Mouse (Mus musculus) MN1 (cell line): ENCODE results near the gene Zfp865.
"Not testable (repeated sequence)": the region's sequence is repeated elsewhere in the genome, so short reads cannot be mapped to it uniquely, and the experiment has no call there.

Experiments
- DNase-seq: peaks from one replicate; pipeline ENCODE4 v3.0.0-alpha.2; 2016; ENCODE audit warnings: low spot score

The Zfp865 gene

DNA sequence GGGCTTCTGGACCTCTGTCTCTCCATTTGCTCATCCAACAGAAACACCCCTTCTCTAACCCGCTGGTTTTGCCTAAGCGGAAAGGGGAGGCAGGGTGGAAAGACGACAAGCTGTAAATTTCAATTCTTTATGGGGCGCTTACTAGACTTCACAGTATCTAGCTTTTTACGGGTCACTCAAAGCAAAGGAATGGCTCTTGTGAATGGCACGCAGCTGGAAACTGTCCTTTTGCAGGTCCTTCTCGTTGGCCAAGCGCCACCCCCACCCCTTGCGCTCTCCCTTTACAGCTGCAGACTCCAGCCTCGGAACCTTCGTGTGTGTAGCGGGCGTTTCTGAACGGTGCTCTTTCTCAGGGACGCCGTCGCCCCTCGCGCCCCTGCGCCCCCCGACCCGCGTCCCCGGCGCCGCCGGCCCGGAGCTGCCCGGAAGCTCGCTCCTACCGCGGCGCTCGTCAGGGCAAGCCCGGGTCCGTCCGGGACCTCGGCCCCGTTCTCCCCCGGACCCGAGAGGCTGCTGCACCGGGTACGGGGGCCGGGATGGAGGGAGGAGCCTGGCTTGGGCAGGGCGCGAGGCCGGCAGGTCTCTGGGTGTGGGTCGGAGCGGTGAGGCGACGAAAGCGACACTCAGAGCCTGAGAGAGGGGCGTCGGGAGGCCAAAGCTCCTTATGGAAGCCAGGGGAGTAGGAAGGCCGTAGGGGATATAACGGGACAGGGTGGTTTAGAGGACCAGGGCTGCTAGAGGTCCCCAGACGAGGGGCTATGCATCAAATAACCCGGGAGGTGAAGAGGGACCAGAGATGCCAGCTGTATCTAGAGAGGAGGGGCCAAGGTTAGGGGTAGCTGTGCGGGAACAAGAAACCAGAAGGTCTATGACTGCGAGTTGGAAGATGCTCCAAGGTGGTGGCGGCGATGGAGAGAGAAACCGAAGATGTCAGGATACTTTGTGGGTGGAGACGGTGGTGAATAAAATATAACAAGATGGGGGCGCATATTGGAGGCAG lies 31.3 kb downstream of the Zfp865 start, which contains the start of gene Zfp580:
TSS of gene Zfp580 (plus strand) at position 346 of the 1,000 bp plus-strand sequence.
- peak; percentile 84 for DNase-seq

DNA sequence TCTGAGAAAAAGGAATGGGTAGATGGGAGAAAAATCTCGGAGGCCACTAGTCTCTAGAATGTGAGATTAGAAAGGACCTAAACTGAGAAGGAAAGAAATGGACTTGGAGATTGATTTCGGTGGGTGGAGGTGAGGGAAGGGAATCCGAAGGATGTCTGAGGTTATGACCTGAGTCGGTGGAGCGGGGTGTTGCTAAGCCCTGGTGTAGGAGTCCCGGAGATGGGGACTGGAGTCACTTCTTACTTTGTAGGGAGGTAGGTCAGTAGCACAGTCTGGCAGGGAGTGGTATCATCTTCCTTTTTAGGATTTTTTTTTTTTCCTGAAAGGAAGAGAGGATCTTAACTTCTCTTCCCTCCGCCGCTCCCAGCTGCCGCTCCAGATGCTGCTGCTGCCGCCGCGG lies 32.3 kb downstream of the Zfp865 start:
- DNase-seq: no peak

DNA sequence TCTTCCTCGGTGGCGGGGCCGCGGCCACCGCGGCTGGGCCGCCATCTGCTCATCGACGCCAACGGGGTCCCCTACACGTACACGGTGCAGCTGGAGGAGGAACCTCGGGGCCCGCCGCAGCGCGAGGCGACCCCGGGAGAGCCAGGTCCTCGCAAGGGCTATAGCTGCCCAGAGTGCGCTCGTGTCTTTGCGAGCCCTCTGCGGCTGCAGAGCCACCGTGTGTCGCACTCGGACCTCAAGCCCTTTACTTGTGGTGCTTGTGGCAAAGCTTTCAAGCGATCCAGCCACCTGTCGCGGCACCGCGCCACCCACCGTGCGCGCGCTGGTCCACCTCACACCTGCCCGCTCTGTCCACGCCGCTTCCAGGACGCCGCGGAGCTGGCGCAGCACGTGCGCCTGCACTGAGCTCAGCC lies 32.8 kb downstream of the Zfp865 start:
- DNase-seq: no peak

DNA sequence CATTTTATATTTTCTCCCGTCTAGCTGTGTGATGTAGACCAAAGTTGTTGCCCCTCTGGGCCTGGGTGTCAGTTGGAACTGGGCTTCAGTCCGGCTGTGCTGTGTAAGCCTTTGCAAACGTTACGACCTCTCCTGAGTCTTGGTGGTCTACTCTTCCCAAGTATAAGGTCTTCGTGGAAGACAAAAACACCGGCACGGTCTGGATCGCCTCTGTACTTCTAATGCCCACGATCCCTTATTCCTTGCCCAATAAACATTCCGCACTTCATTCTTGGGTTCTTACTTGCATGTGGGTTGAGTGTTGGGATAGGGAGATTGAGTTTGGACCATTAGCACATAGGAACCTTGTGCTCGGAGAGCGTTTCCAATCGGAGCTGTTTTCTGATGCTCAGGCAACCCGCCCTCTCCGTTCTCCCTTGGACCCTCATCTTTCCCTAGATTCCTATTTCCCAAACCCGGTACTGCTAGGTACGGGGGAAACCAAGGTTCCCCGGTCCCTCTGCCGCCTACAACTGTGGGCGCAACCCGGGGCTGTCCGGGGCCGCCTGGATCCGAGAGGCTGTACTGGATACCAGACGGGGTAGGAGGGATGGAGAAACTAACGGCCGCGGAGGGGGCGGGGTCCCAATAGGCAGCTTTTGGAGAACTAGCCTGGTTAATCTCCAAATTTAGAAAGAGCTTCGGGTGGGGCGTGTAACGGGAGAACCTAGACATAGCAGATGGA lies 33.4 kb downstream of the Zfp865 start:
- no peak for DNase-seq

DNA sequence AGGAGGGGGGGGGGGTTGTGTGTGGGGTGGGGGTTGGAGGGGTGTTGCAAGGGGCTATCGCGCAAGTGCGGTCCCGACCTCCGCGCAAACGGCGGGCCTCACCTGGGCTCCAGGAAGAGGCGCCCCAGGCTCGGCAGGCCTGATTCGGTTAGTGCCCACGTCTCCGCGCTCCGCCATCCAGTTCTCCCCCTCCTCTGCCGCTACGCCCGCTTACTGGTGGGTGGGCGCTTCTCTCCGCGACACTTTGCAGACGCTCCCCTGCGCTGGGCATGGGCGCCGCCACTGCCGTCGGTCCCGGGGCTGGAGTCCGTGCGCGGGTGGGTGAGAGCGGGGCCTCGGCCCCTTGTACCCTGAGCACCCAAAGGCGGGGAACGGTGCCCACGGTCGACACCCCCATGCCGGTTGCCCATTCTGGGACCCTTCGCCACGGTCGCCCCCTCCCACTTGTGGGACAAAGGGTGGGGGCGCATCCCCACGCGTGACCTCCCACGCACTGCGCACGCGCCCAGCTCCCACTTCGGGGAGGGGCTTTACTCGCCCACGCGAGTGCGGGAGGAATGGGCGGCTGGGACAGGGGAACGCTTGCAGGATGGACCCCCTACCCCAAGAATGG lies 36.6 kb downstream of the Zfp865 start:
- DNase-seq: no peak

DNA sequence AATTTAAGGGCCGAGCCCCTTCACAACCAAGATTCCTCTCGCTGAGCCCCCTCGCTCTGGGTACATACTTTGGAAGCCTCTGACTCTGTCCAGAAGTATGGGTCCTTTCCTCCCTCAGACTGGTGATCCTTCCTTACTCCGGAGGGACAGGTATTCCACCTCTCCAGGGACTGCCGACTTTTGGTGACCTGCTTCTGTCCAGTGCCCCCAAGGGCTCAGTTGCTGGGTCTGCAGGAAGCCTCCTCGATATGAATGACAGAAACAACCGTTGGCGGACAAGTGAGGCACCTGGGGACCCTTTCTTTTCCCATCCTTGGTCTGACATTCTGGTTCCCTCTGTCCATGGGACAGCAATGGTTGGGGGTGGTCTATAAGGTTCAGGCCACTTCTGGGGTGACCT lies 37.2 kb downstream of the Zfp865 start:
- DNase-seq: no peak

DNA sequence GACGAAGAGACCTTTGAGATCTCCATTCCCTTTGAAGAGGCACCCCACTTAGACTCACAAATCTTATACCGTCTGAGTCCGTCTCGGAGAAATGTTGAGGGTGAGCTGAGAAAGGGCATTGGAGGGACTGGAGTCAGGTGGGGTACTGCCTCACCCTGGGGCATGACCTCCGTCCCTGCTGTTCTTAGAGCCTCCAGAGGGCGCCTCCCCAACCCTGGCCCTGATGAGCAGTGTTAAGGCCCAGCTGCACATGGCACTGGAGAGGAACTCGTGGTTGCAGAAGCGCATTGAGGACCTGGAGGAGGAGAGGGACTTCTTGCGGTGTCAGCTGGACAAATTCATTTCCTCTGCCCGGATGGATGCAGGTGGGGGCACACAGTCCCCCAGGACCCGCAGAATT lies 37.6 kb downstream of the Zfp865 start:
- DNase-seq: no peak

DNA sequence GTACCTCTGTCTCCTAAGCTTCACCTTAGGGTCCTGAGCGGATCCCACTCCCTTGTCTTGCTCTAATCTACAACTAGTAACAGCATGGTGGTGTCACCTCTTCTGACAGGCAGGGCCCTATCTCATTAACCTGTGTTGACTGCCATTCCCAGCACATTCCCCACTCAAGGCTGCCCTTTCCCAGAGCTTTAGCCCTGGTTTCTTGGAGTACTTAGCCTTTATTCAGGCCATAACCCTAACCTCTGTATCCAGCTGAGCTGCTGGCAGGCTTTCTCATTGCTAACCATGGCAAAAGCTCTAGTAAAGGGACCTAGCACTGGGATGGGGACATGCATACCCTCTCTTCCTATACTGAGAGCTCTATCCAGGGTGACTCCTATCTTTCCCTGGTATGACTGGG lies 38.5 kb downstream of the Zfp865 start:
- no peak for DNase-seq

DNA sequence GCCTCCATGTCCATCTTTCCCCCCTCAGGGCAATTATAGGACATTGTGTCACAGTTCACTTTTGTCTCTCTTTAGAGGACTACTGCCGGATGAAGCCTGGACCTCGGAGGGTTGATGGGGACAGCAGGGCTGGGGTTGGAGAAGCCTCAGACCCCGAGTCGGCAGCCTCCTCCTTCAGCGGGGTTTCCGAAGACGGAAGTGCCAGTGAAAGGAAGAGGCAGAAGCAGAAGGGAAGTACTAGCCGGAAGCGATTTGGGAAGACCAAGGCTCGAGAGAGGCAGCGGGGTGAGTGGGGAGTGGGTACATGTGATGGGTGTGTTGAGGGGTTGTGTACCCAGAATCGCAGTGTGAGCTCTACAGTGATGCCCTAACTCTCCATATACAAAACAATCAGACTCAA lies 39.2 kb downstream of the Zfp865 start:
- no peak for DNase-seq

DNA sequence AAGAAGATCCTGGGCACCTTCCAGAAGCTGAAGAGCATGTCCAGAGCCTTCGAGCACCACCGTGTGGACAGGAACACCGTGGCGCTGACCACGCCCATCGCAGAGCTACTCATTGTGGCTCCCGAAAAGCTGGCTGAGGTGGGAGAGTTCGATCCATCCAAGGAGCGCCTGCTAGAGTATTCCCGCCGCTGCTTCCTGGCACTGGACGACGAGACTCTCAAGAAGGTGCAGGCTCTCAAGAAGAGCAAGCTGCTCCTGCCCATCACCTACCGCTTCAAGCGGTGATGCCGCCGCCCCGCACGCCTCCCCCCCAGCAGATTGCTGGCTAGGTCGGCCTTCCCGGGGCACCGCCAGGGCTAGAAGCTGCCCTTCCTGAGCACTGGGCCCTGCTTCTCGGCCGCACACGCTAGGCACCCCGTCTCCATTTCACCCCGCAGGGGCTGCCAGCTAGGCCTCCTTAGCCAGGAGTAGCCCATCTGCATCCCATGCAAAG lies 40.1 kb downstream of the Zfp865 start:
- DNase-seq: peak; percentile 90

DNA sequence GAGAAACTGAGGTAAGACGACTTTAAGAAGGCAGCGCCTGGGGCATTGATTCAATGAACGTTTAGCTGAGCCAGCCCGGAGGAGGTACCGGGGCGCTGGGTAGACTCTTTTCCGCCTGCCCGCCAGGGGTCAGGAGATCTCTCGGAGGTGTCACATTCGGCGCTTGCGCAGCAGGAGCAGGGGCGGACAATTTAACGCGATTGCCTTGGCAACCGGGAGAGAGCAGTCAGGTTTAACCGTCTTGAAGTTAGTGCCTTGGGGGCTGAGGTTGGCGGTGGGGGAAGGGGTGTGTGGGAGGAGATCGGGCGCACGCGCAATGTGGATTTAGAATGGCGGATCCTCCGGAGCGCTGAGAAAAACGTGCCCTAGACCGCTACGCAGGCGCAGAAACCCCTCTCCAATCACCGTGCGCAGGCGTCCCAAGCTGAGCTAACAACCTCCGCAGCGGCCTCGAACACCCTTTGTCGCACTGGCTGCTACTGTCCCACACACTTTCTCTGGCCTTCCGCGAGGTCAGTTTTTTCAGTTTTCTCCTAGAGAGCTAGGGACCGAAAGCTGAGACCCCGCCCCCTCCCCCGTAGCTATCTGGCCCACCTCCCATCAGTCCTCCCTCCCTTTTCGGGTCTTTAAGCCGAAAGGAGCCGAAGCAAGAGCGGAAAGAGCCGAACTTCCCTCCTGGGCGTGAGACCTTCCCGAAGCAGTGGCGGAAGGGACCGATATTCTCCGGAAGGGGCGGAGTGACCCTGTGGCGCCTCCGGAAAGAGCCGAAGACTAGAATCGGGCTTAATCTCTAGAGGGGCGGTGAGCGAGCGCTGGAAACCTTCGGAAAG lies 41.0 kb downstream of the Zfp865 start:
- peak; percentile 98 for DNase-seq

DNA sequence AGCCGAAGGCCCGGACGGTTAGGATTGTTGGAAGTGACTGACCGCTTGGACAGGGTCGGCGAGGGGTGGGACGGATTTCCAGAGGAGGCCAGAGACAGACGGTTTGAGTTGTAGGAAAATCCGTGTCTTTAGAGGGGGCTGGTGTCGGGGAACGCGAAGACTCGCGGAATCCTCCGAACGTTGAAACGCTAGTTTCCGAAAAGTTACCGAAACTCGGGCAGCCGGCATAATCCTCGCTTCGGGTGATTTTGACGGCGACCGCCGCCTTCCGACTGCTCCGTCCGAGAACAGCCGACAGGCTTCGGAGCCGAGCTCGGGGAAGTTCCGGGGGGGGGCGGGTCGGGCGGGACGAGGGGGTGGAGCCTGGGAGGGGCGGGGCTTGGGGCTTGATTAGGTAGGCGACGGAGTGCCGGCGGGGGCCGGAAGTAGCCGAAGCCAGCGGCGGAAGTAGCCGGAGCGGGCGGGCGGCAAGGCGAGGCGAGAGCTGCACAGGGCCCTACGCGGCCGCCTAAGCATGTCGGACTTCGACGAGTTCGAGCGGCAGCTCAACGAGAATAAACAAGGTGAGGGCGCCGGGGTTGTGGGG lies 41.7 kb downstream of the Zfp865 start, which contains the start of gene U2af2:
TSS of gene U2af2 (plus strand) at position 370 of the 586 bp plus-strand sequence.
- DNase-seq: peak; percentile 90

DNA sequence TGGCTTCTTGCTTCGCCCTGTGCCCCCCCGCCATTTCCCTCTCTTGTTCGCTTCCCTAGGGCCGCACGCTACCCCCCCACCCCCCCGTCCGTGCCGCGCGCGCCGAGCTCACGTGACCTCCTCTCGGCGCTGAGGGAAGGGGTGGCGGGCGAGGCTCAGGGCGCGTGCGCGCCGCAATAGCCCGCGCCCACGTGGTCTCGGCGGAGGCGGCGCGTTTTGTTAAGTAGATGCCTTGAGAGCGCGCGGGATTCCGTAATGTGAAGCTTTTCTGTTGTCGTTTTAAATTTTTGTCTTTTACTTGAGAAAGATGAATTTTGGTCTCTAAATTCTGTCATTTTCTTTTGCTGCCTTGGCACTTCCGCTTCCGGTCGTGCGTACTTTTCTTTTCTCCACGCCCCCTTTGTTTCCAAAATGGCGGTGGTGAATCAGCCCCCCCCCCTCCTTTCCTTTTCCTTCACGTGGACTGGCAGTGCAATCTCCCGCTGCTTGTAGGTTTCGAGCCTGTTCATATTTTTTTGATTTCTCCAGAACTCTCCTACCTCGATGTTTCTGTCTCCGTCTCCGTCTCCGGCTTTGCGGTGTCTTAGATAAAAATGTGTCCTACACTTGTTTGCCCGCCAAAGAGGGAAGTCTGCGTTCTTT lies 42.3 kb downstream of the Zfp865 start:
- peak; percentile 83 for DNase-seq

DNA sequence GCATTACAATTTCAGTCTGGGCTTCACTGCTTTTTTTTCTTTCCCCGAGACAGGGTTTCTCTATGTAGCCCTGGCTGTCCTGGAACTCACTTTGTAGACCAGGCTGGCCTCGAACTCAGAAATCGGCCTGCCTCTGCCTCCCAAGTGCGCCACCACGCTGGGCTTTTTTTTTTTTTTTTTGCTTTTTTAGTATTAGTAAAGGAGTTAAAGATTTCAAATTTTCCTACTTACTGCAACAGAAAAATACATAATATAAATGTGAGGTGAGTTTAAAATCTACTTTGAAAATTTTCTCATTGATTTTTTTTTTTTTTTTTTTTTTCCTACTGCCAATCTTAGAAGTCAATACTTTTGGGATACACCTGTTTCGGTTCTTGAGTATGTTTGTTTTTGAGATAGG lies 44.7 kb downstream of the Zfp865 start:
- DNase-seq: no peak

DNA sequence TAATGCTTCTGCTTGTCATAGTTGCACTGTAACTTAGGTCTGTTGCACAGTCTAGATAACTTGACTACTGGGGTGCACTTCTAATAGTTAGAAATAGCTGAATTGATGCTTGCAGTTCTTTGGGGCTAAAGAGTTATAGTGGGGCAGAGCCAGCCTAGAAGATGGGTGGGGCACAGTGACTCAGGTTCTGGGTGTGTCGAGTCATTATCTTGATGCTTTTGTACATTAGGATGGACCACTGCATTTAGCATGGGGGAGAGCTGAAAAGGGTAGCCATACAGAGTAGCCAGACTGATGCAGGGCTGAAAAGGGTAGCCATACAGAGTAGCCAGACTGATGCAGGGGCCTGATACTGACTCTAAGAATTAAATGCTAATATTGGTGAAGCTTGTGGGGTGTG lies 53.4 kb downstream of the Zfp865 start:
- no peak for DNase-seq

DNA sequence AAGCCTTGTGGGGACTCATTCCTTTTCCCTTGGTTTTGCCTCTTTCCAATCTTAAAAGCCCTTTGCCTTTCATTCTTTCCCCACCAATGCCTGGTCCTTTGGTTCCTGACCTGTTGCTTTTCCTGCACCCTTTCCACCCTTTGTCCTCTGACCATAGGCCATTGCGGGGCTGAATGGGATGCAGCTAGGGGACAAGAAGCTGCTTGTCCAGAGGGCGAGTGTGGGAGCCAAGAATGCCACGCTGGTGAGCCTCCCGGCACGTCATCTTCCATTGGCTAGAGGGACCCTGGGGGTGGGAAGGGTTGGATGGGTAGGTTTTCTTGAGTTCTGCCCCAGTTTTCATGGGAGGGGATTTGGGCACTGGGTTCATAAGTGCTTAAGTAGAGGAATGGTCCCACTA lies 54.8 kb downstream of the Zfp865 start:
- no peak for DNase-seq

DNA sequence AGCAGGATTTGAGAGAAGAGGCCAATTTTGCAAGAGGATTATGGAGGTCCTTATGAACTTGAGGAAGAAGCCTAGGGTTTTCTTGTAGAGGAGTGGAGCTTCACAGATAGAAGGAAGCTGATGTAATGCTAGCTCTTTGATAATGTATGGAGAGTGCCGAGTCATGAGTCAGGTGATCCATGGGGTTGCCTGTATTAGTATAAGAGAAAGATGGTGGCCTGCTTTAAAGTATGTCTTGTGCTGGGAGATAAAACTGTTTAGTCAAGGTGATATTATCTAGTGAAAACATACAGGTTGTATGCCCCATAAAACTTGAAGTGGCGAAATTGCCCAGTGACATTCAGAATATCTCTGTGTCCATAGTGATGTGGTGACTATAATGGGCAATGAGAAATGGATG lies 56.8 kb downstream of the Zfp865 start:
- no peak for DNase-seq

DNA sequence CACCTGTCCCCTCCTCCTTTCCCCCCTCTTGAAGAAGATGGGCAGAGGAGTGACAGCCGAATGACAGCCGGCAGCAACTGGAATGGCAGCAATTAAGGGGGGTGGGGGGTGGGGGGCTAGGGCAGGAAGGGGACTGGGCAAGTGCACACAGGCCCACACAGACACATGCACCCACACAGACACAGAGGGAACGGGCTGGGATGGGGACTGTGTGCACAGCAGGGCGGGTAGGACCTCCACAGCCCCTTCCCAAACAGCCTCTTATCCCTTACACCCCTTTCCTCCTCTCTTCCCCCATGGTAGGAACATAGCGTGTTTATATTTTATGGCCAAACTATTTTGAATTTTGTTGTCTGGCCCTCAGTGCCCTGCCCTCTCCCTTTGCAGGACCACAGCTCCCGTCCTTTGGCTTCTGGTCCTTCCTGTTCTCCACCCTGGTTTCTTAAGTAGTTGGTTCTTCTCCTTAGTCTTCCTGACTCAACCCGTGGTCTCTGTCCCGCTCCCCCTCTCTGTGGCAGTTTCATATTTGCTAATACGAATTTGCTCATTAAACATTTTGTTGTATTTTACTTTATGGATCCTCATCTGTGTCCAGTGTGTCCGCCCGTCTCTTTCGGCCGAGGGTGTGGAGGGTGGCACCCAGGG lies 59.3 kb downstream of the Zfp865 start:
- DNase-seq: not testable (repeated sequence)

DNA sequence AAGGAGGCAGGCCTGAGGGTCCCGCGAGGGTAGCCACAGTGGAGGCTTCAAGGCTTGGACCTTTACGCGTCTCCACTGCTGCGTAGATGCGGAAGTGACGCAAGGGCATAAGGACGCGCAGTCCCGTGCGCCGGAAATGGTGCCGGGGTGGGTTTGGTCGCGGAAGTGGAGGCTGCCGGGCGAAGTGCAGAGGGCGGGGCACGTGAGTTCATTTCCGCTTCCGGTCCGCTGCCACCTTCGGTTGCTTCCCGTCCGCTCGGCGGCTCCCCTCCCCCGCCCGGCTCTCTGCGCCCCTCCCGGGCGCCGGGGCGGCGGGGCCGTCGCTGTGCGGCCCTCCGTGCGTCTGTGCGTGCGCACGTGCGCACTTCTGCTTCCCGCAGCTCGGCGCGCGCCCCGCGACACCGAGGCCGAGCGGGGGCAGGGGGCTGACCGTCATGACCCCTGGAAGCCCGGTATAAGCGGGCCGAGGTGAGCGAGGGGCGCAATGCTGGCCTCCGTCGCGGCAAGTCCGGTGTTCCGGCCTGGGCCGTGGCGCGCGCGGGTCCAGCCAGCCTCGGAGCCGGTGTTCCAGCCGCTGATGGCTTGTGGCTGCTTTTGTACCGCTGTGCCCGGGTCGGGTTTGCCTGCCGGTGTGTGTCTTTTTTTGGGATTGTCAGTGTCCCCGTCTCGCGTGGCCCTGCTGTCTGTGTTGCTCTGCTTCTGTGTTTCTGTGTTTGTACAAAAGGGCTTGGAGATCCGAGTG lies 60.0 kb downstream of the Zfp865 start, which contains the start of gene Epn1:
TSS of gene Epn1 (plus strand) at position 226 of the 742 bp plus-strand sequence.
- DNase-seq: peak; percentile 95
